Mouse (Mus musculus) lung, adult 2 months (tissue): ENCODE measurements around the gene Kctd21.

Source experiments
- CTCF ChIP-seq: fragments of 200-500 bp; IDR thresholded peaks from 2 replicates; pipeline ENCODE4 v1.5.1; 2011; ENCODE audit warnings: mild to moderate bottlenecking, low read length, control low read depth; ENCODE audit not compliant: insufficient read depth
- POLR2A ChIP-seq: fragments of 200-500 bp; IDR thresholded peaks from 2 replicates; pipeline ENCODE4 v1.6.1; 2011; ENCODE audit warnings: low read depth, mild to moderate bottlenecking, control low read depth, low read length, borderline replicate concordance; ENCODE audit errors: extremely low read depth

DNA sequence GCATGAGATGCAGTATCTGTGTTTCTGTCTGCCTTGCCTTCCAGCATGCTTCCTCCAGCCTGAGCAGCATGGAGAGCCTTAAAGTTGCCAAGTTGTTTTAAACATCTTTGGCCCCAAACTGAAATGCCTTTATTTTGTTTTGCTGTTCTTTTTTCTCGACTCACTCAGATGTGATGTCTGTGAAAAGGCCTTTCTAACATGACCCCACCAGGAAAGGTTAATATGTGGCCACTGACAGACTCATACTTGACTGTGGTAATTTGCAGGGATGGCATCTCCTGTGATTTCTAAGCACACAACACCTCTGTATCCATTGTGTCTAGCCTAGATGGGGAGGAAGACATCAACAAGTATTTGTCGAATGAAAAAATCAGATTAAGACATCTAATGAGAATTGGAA lies 35.1 kb upstream of the Kctd21 start:
- TF ChIP-seq CTCF, result no peak
- TF ChIP-seq POLR2A, result no peak
